In genomic region chr10:22579426-22579825, GRCm38 (mm10) we compare ENCODE assay signal across 8 mouse cellular contexts.
DNase-seq lines count a peak whose midpoint lies in the region; ATAC-seq and TF ChIP-seq lines count a peak whose summit lies in the region.
"Not testable (repeated sequence)": the region's sequence is repeated elsewhere in the genome, so short reads cannot be mapped to it uniquely, and the experiment has no call there.

No protein-coding gene starts in this region.

- in situ Hi-C loops in ES-E14 (cut with MboI; ENCODE audit: low sequenced_read_pairs in 2 of 2, unreplicated experiment in 2 of 2), result loop anchor here (25.0 kb wide), 2 partner anchors 117 to 508 kb away; no protein-coding TSS in a partner anchor

- not testable (repeated sequence) for H3K4me3 ChIP-seq in ES-E14 (ENCODE audit: insufficient read depth in 1 of 2, low read depth in 1 of 2, low read length in 2 of 2, poor library complexity in 1 of 2, severe bottlenecking in 1 of 2); forebrain, embryonic 14.5 days (ENCODE audit: low read depth, low read length); hindbrain, embryonic 12.5 days

- H3K9me3 ChIP-seq in ES-E14 (ENCODE audit: control insufficient read depth, insufficient read depth, low read depth, low read length); forebrain, embryonic 14.5 days (replicated peaks; ENCODE audit: control insufficient read depth, low read length); hindbrain, embryonic 12.5 days (replicated peaks): not testable (repeated sequence)

- whole genome bisulfite sequencing in forebrain, embryonic 14.5 days, result 11% methylated on average over 3 of the region's 3 CpGs
- WGBS in hindbrain, embryonic 12.5 days, result 16% methylated on average over 3 of the region's 3 CpGs

- not testable (repeated sequence) for H3K9ac ChIP-seq in ES-E14 (ENCODE audit: insufficient read depth, low read depth, low read length, poor library complexity, severe bottlenecking); forebrain, embryonic 14.5 days (ENCODE audit: low read length); hindbrain, embryonic 12.5 days

- H3K36me3 ChIP-seq in ES-E14 (ENCODE audit: control insufficient read depth, insufficient read depth, low read length, poor library complexity, severe bottlenecking); forebrain, embryonic 14.5 days (ENCODE audit: control insufficient read depth, insufficient read depth, low read length); hindbrain, embryonic 12.5 days: not testable (repeated sequence)

- H3K27ac ChIP-seq in ES-E14 (ENCODE audit: insufficient read depth, low read depth, low read length, poor library complexity, severe bottlenecking); forebrain, embryonic 14.5 days (ENCODE audit: low read depth, low read length); hindbrain, embryonic 12.5 days: not testable (repeated sequence)

- H3K27me3 ChIP-seq in forebrain, embryonic 14.5 days (replicated peaks; ENCODE audit: control insufficient read depth, insufficient read depth, low read length); hindbrain, embryonic 12.5 days: not testable (repeated sequence)

- not testable (repeated sequence) for H3K4me1 ChIP-seq in ES-E14 (ENCODE audit: control insufficient read depth in 2 of 2, insufficient read depth in 2 of 2, low read length in 2 of 2, poor library complexity in 1 of 2); forebrain, embryonic 14.5 days (ENCODE audit: control insufficient read depth, insufficient read depth, low read length); hindbrain, embryonic 12.5 days

- peak; percentile 59 for DNase-seq in ES-E14 (ENCODE audit: low read depth, low spot score)
- DNase-seq in cerebellum, adult 11-12 months, result peak; percentile 45
- peak; percentile 79 for DNase-seq in forebrain, embryonic 14.5 days (ENCODE audit: low spot score)
- peak; percentile 25 to 71 for DNase-seq in layer of hippocampus, adult 18-20 months (ENCODE audit: low spot score in 2 of 2)
- peak; percentile 19 to 54 for DNase-seq in lung, adult 18-20 months
- peak; percentile 9 for DNase-seq in ovary, adult 18-20 months (ENCODE audit: low spot score)
- peak; percentile 43 for DNase-seq in thymus, postnatal 0 days (ENCODE audit: low spot score)

- peak; percentile 81 for ATAC-seq in forebrain, embryonic 14.5 days
- ATAC-seq in hindbrain, embryonic 12.5 days (ENCODE audit: low FRiP score), result peak; percentile 60; the same call in 1 of the 2 replicates

- H3K4me2 ChIP-seq in forebrain, embryonic 14.5 days (ENCODE audit: low read length); hindbrain, embryonic 12.5 days (replicated peaks): not testable (repeated sequence)

TF ChIP-seq in ES-E14, 5 proteins besides CTCF, POLR2A, EP300 and RAD21:
- peak; percentile 88 for TF ChIP-seq ZC3H11A (IDR thresholded peaks at IDR 0.05; ENCODE audit: borderline replicate concordance, low read depth, low read length)
TF ChIP-seq in ES-E14: peak in this region for 1; not testable (repeated sequence) for 4.

Comparison
In these comparisons a context has a peak if more than half of its experiments do, and no peak if none do; other contexts are left out.
1. DNase-seq: peak in every context shown above with its lines; median percentile 79 in forebrain, embryonic 14.5 days; 59 in ES-E14; 48 in layer of hippocampus, adult 18-20 months; 45 in cerebellum, adult 11-12 months; 43 in thymus, postnatal 0 days; 36 in lung, adult 18-20 months; 9 in ovary, adult 18-20 months.